Mouse (Mus musculus) C2C12 (cell line): ENCODE measurements around the gene Atp5s.

Source experiments
- CTCF ChIP-seq: IDR thresholded peaks from one replicate; pipeline ENCODE4 v1.5.1; 2011; ENCODE audit not compliant: control insufficient read depth, insufficient read depth, insufficient read length
- MAX ChIP-seq: IDR thresholded peaks from one replicate; pipeline ENCODE4 v1.6.1; 2011; ENCODE audit warnings: mild to moderate bottlenecking, control low read depth
- MYOD1 ChIP-seq: IDR thresholded peaks from one replicate; pipeline ENCODE4 v1.6.1; 2011; ENCODE audit warnings: low read depth; ENCODE audit not compliant: control insufficient read depth, insufficient read length

DNA sequence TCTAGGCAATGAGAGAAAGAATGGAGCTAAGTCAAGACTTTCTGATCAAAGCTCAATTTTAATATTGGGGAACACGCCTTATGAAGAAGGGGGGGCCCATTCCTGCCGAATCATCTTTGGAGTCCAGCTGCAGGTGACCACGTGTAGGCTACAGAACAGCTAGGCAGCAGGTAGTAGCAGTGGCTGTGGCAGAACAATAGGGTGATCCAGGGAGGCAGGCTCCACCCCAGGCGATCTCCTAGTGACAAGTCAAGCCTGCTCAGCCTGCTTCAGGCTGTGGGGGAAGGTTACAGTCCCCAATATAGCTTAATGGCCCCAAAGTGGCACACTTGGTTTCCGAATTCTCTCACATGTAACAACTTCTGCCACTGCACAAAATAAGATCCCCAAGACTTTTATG, 7.5 kb downstream of the Atp5s start:
- no peak for TF ChIP-seq MAX
- TF ChIP-seq CTCF: no peak
- TF ChIP-seq MYOD1: no peak
